ENCODE assay signal across 8 mouse cellular contexts in genomic region chr13:41357586-41357985, GRCm38 (mm10).
DNase-seq lines count a peak whose midpoint lies in the region; ATAC-seq lines count a peak whose summit lies in the region.

No protein-coding gene starts in this region.

- WGBS in heart, embryonic 14.5 days: 32% methylated on average over 3 of the region's 3 CpGs
- 23% methylated on average over 3 of the region's 3 CpGs for WGBS in hindbrain, embryonic 12.5 days
- 34% methylated on average over 3 of the region's 3 CpGs for WGBS in midbrain, embryonic 10.5 days

- 0 out of 4 replicates have a peak overlapping the region, but pooled peaks of 1 of the 2 experiments have one; percentile 30 for H3K27ac ChIP-seq in heart, embryonic 14.5 days (replicated peaks in 1 of 2; ENCODE audit: control insufficient read depth in 1 of 2, insufficient read depth in 1 of 2, low read depth in 2 of 2, low read length in 2 of 2)
- H3K27ac ChIP-seq in brown adipose tissue, adult 24 weeks (replicated peaks; ENCODE audit: low read depth, low read length): peak overlapping the region; percentile 56
- H3K27ac ChIP-seq in hindbrain, embryonic 12.5 days: no peak overlapping the region
- H3K27ac ChIP-seq in midbrain, embryonic 10.5 days (replicated peaks): no peak overlapping the region

- H3K36me3 ChIP-seq in heart, embryonic 14.5 days (ENCODE audit: control insufficient read depth, insufficient read depth, low read length): no peaks in the 10 kb centered on the region
- no peaks in the 10 kb centered on the region for H3K36me3 ChIP-seq in hindbrain, embryonic 12.5 days
- H3K36me3 ChIP-seq in midbrain, embryonic 10.5 days: no peaks in the 10 kb centered on the region

- peaks cover 10 to 45% of the 10 kb centered on the region in 2 experiments for H3K4me1 ChIP-seq in heart, embryonic 14.5 days (ENCODE audit: control insufficient read depth in 2 of 2, insufficient read depth in 2 of 2, low read length in 2 of 2)
- H3K4me1 ChIP-seq in brown adipose tissue, adult 24 weeks (ENCODE audit: control insufficient read depth, insufficient read depth, insufficient read length, low read length): peaks cover 16% of the 10 kb centered on the region
- H3K4me1 ChIP-seq in hindbrain, embryonic 12.5 days: peaks cover 50% of the 10 kb centered on the region
- H3K4me1 ChIP-seq in midbrain, embryonic 10.5 days: peaks cover 84% of the 10 kb centered on the region

- H3K4me3 ChIP-seq in heart, embryonic 14.5 days (ENCODE audit: control insufficient read depth in 1 of 2, insufficient read depth in 1 of 2, low read depth in 1 of 2, low read length in 2 of 2): peak overlapping the region; percentile 63 to 69; a peak in 3 of 4 replicates
- H3K4me3 ChIP-seq in brown adipose tissue, adult 24 weeks (ENCODE audit: insufficient read depth, low read depth, low read length): peak overlapping the region; percentile 74
- H3K4me3 ChIP-seq in hindbrain, embryonic 12.5 days: peak overlapping the region; percentile 61
- H3K4me3 ChIP-seq in midbrain, embryonic 10.5 days: peak overlapping the region; percentile 68

- H3K27me3 ChIP-seq in heart, embryonic 14.5 days (ENCODE audit: control insufficient read depth, insufficient read depth, low read length): no peaks in the 10 kb centered on the region
- H3K27me3 ChIP-seq in hindbrain, embryonic 12.5 days: 0 out of 2 replicates have a peak, but pooled peaks cover 3% of the 10 kb centered on the region
- peaks cover 16% of the 10 kb centered on the region for H3K27me3 ChIP-seq in midbrain, embryonic 10.5 days (ENCODE audit: low read depth, poor library complexity, severe bottlenecking)

- H3K4me2 ChIP-seq in heart, embryonic 14.5 days (ENCODE audit: low read length): peak overlapping the region; percentile 77
- H3K4me2 ChIP-seq in hindbrain, embryonic 12.5 days (replicated peaks): peak overlapping the region; percentile 77

- no peak for ATAC-seq in heart, embryonic 14.5 days (ENCODE audit: insufficient number of reproducible peaks, insufficient read depth, low FRiP score, low read depth)
- ATAC-seq in hindbrain, embryonic 12.5 days (ENCODE audit: low FRiP score): no peak

- peak overlapping the region; percentile 82 for H3K9ac ChIP-seq in heart, embryonic 14.5 days (ENCODE audit: low read length)
- H3K9ac ChIP-seq in hindbrain, embryonic 12.5 days: peak overlapping the region; percentile 63; the same call in 1 of the 2 replicates

- DNase-seq in heart, postnatal 4 days: no peak
- no peak for DNase-seq in midbrain, embryonic 10.5 days (ENCODE audit: low spot score)
- no peak for DNase-seq in thymus, postnatal 14 days
- DNase-seq in ovary, adult 18-20 months (ENCODE audit: low spot score): no peak
- no peak for DNase-seq in c-Kit-positive CD71-positive TER-119-positive erythroid progenitor cells, embryonic 14.5 days (ENCODE audit: low spot score)

- H3K9me3 ChIP-seq in heart, embryonic 14.5 days (ENCODE audit: control insufficient read depth, low read length): no peaks in the 10 kb centered on the region
- no peaks in the 10 kb centered on the region for H3K9me3 ChIP-seq in hindbrain, embryonic 12.5 days (replicated peaks)
- H3K9me3 ChIP-seq in midbrain, embryonic 10.5 days (replicated peaks): no peaks in the 10 kb centered on the region
